Mouse (Mus musculus) v-Abl transformed pro-B cells (cell line): ENCODE results near the gene Ndufs5.

Experiments used
- in situ Hi-C, 2 experiments: fragments of 400-800 bp; cut with MboI; formaldehyde crosslinking; loops; one replicate each; pipeline ENCODE4 v1.15.1; 2025; ENCODE audit not compliant: unreplicated experiment in 2 of 2

Ndufs5 gene

GRCm38 (mm10) chr4:123717574-123718433, at the start of gene Ndufs5:
TSS of gene Ndufs5 (minus strand) at chr4:123718202.
- in situ Hi-C loops, result no loop called here

- in situ Hi-C loops, result loop anchor here in 1 of 2 experiments (5.0 kb wide), 1 partner anchor 117 kb away; no protein-coding TSS in a partner anchor
These were observed 47.1 kb upstream of the Ndufs5 start for GRCm38 (mm10) chr4:123765071-123765470.

- in situ Hi-C loops, result no loop called here
These were observed 40.3 kb upstream of the Ndufs5 start for GRCm38 (mm10) chr4:123758306-123758705.

GRCm38 (mm10) chr4:123750707-123751312, 32.8 kb upstream of the Ndufs5 start:
- in situ Hi-C loops, result loop anchor here in 1 of 2 experiments (5.0 kb wide), 1 partner anchor 926 kb away; no protein-coding TSS in a partner anchor

GRCm38 (mm10) chr4:123750152-123750651, 32.2 kb upstream of the Ndufs5 start, which contains the start of gene Akirin1:
TSS of gene Akirin1 (minus strand) at chr4:123750345.
- in situ Hi-C loops, result loop anchor here in 1 of 2 experiments (5.0 kb wide), 1 partner anchor 927 kb away; no protein-coding TSS in a partner anchor

- in situ Hi-C loops, result loop anchor here (5.0 to 25.0 kb wide), 4 partner anchors 163 to 938 kb away; partner anchors contain the start of genes 4930535I16Rik (in 1 of the 2), Rragc (in 1 of the 2) and Utp11 (in 1 of the 2)
These were observed 31.6 kb upstream of the Ndufs5 start for GRCm38 (mm10) chr4:123749484-123750130.

- in situ Hi-C loops, result loop anchor here (5.0 to 25.0 kb wide), 3 partner anchors 163 to 938 kb away; partner anchors contain the start of genes 4930535I16Rik (in 1 of the 2), Rragc (in 1 of the 2) and Utp11 (in 1 of the 2)
These were observed 30.9 kb upstream of the Ndufs5 start for GRCm38 (mm10) chr4:123748726-123749415.

- in situ Hi-C loops, result loop anchor here (5.0 to 25.0 kb wide), 3 partner anchors 167 to 942 kb away; partner anchors contain the start of genes 4930535I16Rik (in 1 of the 2), Rragc (in 1 of the 2) and Utp11 (in 1 of the 2)
These were observed 27.3 kb upstream of the Ndufs5 start for GRCm38 (mm10) chr4:123745221-123745775.

GRCm38 (mm10) chr4:123742891-123743290, 24.9 kb upstream of the Ndufs5 start:
- in situ Hi-C loops, result loop anchor here in 1 of 2 experiments (10.0 to 25.0 kb wide), 2 partner anchors 172 to 944 kb away; partner anchors contain the start of genes 4930535I16Rik, Rragc and Utp11

- in situ Hi-C loops, result loop anchor here in 1 of 2 experiments (25.0 kb wide), 1 partner anchor 949 kb away; the partner anchor contains the start of gene Utp11
These were observed 20.7 kb upstream of the Ndufs5 start for GRCm38 (mm10) chr4:123738708-123739107.

- in situ Hi-C loops, result loop anchor here in 1 of 2 experiments (25.0 kb wide), 1 partner anchor 954 kb away; the partner anchor contains the start of gene Utp11
These were observed 15.5 kb upstream of the Ndufs5 start for GRCm38 (mm10) chr4:123733532-123733931.

GRCm38 (mm10) chr4:123732921-123733320, 14.9 kb upstream of the Ndufs5 start:
- in situ Hi-C loops, result loop anchor here in 1 of 2 experiments (25.0 kb wide), 1 partner anchor 954 kb away; the partner anchor contains the start of gene Utp11

GRCm38 (mm10) chr4:123732163-123732910, 14.3 kb upstream of the Ndufs5 start:
- in situ Hi-C loops, result loop anchor here in 1 of 2 experiments (25.0 kb wide), 1 partner anchor 955 kb away; the partner anchor contains the start of gene Utp11

GRCm38 (mm10) chr4:123721761-123722160, 3.8 kb upstream of the Ndufs5 start:
- in situ Hi-C loops, result no loop called here

GRCm38 (mm10) chr4:123718434-123718780, 405 bp upstream of the Ndufs5 start:
- in situ Hi-C loops, result no loop called here

- in situ Hi-C loops, result no loop called here
These were observed 5.6 kb downstream of the Ndufs5 start for GRCm38 (mm10) chr4:123712431-123712830.

GRCm38 (mm10) chr4:123707340-123707739, 10.7 kb downstream of the Ndufs5 start:
- in situ Hi-C loops, result no loop called here

GRCm38 (mm10) chr4:123705340-123705739, 12.7 kb downstream of the Ndufs5 start:
- in situ Hi-C loops, result no loop called here
